Mouse (Mus musculus) cortical plate, adult 2 months (tissue): ENCODE measurements around the gene Wdr95. TPM values are rescaled to one million over a fixed set of nuclear protein-coding genes. Genes with fewer than 3 reads are reported as not detected.

ENCODE experiments used
- H3K27ac ChIP-seq: fragments of 200-500 bp; 2 replicates; pipeline ENCODE4 v1.5.1; 2012; ENCODE audit warnings: low read length, control low read depth, inconsistent platforms; ENCODE audit not compliant: insufficient read depth
- H3K4me1 ChIP-seq: fragments of 200-500 bp; 2 replicates; pipeline ENCODE4 v1.6.1; 2011; ENCODE audit warnings: low read length; ENCODE audit not compliant: control insufficient read depth, insufficient read depth
- H3K4me3 ChIP-seq: fragments of 200-500 bp; 2 replicates; pipeline ENCODE4 v1.5.1; 2011; ENCODE audit warnings: mild to moderate bottlenecking, low read length, control low read depth; ENCODE audit not compliant: insufficient read depth
- CTCF ChIP-seq: fragments of 200-500 bp; IDR thresholded peaks from 2 replicates; pipeline ENCODE4 v1.5.1; 2011; ENCODE audit warnings: mild to moderate bottlenecking, control low read depth, low read length; ENCODE audit not compliant: insufficient read depth; ENCODE audit errors: extremely low read depth
- POLR2A ChIP-seq: fragments of 200-500 bp; IDR thresholded peaks from 2 replicates; pipeline ENCODE4 v1.6.1; 2011; ENCODE audit warnings: mild to moderate bottlenecking, low read length, control low read depth; ENCODE audit not compliant: insufficient read depth; ENCODE audit errors: extremely low read depth
- polyA plus RNA-seq: library from polyadenylated mRNA; depleted of rRNA; stranded (reverse); fragments of >200 nt; gene quantifications from 2 replicates; pipeline ENCODE4 v1.2.3, GENCODE M21; 2012

The Wdr95 gene
- polyA plus RNA-seq, 1 experiment = 1.3 TPM

DNA sequence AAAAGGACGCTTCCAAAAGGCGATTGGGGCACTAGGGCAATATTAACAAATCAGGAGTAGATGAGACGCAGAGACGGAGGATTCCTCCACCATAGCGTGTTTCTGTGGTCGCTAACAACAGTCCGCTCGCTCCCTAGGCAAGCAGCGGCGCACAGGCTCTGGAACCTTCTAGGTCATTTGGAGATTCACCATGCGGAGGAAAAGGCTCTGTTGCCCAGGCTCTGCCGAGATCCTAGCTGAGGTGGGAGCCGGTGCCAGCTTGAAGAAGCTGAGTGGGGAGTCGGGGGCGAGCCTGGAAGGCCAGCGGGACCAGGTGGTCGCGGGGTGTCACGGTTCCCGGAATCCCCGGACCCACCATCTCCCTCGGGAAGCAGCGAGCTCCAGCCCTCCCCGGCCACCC lies 107.1 kb downstream of the Wdr95 start:
- TF ChIP-seq CTCF (no peak), POLR2A (no peak)
- Histone ChIP-seq H3K4me1 (no peaks in the 10 kb centered on the region), H3K27ac (peak overlapping the region; percentile 80), H3K4me3 (peak overlapping the region; percentile 48)

DNA sequence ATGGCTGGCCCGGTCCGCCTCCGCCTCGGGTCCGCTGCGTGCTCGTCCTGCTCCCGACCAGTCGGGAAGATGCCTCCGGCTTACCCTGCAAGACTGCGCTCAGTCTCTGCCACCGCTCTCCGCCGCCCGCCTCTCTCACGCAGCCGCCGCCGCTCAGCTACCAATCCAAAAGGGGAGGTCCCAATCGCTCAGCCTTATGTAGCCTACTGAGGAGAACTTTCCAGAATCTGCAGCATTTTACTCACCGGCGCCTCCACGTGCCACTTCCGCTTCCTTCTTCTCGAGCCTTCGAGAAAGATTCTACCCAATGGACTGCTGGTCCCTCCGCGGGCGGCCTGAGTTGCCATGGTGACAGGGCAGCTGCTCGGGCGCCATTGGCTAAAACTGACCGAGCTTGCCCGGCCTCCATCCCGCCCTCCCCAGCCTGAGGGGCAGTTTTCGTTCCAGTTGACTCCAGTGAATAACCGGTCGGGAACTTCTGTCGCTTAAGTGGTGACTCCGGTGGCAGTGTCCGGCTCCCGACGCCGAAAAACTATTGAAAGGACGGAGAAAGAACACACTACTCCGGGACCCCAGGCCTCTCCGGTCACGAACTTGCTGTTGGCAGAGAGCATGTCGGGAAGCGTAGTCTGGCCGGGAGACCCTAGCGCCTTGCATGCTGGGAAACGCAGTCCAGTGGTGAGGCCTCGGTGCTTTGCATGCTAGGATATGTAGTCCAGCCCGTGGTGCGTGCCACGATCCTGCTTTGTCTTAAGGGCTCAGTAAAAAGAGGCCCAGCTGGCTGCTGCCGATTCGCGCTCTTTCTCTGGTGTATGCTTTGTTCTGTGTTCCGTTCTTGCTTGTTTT lies 107.8 kb downstream of the Wdr95 start, which contains the start of gene Hsph1:
Gene Hsph1 (minus strand): TSS at position 302 of the 846 bp plus-strand sequence.
- H3K4me3 ChIP-seq = peak within 1 kb of the TSS; percentile 48
- TF ChIP-seq CTCF = no peak
- TF ChIP-seq POLR2A = peak; percentile 99
- peak within 1 kb of the TSS; percentile 80 for H3K27ac ChIP-seq
- H3K4me1 ChIP-seq = no peaks in the 10 kb centered on the region

DNA sequence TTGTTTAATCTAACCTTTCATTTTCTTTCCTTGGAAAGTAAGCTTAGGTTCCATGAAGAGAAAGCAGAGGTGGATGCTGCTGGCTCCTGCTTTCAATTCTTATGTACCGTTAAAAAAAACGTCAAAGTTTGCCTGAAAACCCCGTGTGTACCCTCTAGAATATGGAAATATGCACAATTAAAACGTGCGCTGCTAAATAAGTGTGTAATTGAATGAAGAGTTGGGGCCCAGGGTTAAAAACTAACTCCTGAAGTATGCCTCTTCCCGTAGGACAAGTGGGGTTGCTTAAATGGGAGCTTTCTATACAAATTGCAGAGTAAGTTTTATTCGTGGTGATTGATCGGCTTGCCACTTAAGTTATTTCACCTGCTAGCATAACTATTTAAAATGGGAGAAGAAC lies 108.8 kb downstream of the Wdr95 start:
- TF ChIP-seq POLR2A (no peak), CTCF (no peak)
- Histone ChIP-seq H3K4me3 (no peak overlapping the region), H3K27ac (no peak overlapping the region), H3K4me1 (no peaks in the 10 kb centered on the region)

DNA sequence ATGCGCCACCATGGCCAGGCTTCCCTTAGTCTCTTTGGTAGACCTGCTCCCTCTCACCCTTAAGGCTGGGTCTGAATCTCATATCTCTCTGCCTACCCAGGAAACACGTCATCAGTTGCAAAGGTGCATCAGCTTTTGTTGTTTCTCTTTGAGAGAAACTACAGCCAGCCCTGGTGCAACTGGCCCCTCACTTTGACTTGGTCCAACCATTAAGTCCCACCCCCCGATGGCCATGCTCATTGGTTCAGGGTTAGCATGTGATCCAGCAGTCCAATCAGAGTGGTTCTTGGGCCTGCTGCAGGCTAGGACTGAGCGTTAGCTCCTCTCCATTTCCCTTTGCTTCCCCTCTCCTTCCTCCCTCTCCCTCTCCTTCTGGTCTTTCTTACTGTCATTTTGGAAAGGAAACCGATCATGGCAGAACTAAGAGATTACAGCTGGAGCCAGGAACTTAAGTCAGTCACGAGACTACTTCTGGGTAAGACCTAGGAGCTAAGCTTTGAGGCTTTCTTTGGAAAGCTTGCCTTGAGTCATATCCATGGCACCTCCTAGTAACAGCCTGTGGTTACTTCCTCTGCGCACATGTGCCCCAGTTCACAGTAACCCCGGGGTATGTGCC lies 112.9 kb downstream of the Wdr95 start:
- 0 out of 2 replicates have a peak, but pooled peaks cover 2% of the 10 kb centered on the region for H3K4me1 ChIP-seq
- H3K27ac ChIP-seq = no peak overlapping the region
- no peak for TF ChIP-seq CTCF
- no peak for TF ChIP-seq POLR2A
- no peak overlapping the region for H3K4me3 ChIP-seq

DNA sequence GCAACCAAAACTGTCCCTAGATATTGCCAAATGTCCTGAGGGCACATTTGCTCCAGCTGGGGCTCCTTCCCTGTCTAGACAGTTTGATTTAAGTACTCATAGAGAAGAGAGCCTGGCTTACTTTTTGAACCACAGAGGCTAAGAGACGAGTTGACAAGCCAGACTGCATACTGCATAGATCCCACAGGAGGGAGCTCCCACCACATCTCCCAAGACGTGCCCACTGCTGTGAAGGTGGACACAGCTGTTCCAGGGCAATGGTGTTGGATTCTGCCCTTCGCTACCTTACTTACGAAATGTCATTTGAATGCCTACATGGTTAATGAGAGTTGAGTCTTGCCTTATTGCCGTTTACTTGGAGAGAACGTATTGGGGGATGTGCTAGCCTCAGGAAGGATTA lies 113.9 kb downstream of the Wdr95 start:
- Histone ChIP-seq H3K4me3 (no peak overlapping the region), H3K4me1 (0 out of 2 replicates have a peak, but pooled peaks cover 2% of the 10 kb centered on the region), H3K27ac (no peak overlapping the region; the same call in 1 of the 2 replicates)
- TF ChIP-seq POLR2A (no peak), CTCF (peak; percentile 69)

DNA sequence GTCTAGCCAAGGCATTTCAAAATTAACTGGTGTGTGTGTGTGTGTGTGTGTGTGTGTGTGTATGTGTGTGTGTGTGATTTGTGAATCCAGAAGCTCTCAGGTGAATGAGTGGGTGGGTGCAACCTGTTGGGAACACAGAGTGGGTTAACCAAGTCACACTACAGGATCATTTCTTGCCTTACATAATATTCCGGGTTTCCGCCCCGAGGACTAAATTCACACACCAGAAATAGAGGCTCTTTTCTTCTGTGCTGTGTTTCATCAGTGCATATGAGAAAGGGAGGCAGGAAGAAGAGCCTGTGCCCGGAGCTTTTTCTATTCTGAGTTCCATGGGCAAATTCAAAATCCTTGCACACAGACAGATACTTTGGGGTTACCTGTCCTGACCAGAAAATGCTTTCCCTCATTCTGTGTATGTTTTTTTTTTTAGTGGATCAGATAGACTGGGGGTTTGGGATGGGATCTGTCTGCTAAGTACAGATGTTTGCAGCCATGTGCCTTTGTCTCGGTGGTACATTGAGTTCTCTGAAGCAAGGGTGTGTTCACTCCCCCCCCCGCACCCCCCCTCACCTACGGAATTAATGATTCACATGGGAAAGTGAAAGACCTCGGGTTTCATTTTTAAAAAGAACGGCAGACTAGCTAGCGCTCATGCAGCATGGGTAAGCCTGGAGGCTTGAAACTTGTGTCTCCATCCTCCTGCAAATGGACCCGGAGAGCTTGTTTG lies 114.5 kb downstream of the Wdr95 start:
- TF ChIP-seq CTCF = no peak
- no peak for TF ChIP-seq POLR2A
- no peak overlapping the region; the same call in 1 of the 2 replicates for H3K27ac ChIP-seq
- H3K4me1 ChIP-seq = peaks cover 2% of the 10 kb centered on the region; the same call in 1 of the 2 replicates
- H3K4me3 ChIP-seq = no peak overlapping the region

DNA sequence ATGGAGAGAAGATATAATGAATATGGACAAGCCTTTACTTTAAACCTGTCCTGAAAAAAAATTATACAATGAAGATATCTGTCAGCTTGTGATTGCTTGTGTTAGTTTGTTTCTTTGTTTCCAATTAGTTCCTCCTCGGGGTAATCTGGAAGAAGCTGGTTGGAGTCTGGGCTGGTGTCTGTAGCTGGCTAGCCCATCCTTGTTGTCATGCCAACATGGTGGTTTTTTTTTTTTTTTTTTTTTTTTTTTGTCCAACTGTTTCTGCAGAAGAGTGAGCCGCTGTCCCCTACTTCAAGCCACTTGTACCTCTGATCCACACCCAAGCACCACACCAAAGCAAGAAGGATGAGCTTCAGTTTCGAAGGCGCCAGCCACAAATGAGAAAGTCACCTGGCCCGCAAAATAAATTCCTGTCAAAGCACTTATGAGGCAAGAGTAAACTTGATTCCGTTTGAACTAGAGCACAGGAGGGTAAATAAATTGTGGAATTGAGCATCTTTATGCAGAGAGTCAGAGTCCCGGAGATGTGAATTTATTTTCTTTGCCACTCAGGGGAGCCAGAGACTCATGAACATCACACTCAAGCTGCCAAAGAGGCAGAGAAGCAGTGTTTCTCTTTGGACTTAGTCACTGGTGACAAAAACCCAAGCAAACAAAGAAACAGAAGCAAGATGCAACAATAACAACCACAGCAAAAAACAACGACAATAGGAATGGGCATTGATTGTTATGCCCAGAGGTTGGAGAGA lies 119.1 kb downstream of the Wdr95 start:
- TF ChIP-seq CTCF = peak; percentile 62
- TF ChIP-seq POLR2A = no peak
- Histone ChIP-seq H3K4me1 (peaks cover 4% of the 10 kb centered on the region), H3K27ac (no peak overlapping the region)

DNA sequence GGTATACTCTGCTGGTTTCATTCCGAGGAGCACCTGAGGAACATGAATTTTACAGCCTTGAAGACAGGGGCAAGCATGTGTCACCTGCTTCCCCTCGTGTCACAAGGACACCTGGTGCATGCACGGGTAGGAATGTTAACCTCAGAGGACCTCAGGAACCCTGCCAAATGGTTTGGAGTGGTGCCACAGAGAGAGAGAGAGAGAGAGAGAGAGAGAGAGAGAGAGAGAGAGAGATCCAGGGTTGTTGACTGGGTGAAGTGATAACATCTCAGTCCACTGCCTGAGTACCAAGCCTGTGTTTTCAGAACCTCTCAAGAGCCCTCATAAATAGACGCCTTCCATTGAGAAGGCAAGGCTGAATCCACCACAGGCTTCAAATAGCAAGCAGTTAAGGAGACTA lies 119.7 kb downstream of the Wdr95 start:
- Histone ChIP-seq H3K4me3 (no peak overlapping the region), H3K4me1 (peaks cover 4% of the 10 kb centered on the region), H3K27ac (no peak overlapping the region)
- TF ChIP-seq POLR2A = no peak
- TF ChIP-seq CTCF = no peak

More for the DNA sequence above, 119.1 kb downstream of the Wdr95 start:
- no peak overlapping the region for H3K4me3 ChIP-seq
